Mouse (Mus musculus): ENCODE results near the gene Rpgrip1l.

- TF ChIP-seq POLR2A (IDR thresholded peaks at IDR 0.05; ENCODE audit: insufficient read depth, low read depth, low read length) (no peak), CTCF (IDR thresholded peaks at IDR 0.05; ENCODE audit: insufficient read depth, low read depth, low read length) (no peak)
Observed at GRCm38 (mm10) chr8:91347595-91347994, 34.5 kb upstream of the Rpgrip1l start.
